Mouse (Mus musculus): ENCODE results near the gene Lrrc8a.

- TF ChIP-seq CTCF (IDR thresholded peaks at IDR 0.05; ENCODE audit: insufficient read depth, low read length) (no peak), POLR2A (IDR thresholded peaks at IDR 0.05; ENCODE audit: borderline replicate concordance, extremely low read depth, low read depth, low read length) (no peak)
Observed at GRCm38 (mm10) chr2:30309351-30309750, 71.8 kb downstream of the Lrrc8a start.

Data from lung, adult 2 months (tissue).